Mouse (Mus musculus) cerebellum, adult 8-10 months (tissue): ENCODE measurements at regions not wholly inside any gene's neighbourhood (a gene's known extent, or its start where the extent isn't known, plus 50 kb on each side); places are given as distances from the start of the nearest gene placed in this dataset.
A peak's percentile ranks its signal among the peaks of the same experiment; 100 is the strongest.

Experiments used
- DNase-seq: peaks from one replicate; pipeline ENCODE4 v3.0.0; 2022

GRCm38 (mm10) chr11:54195954-54196353, 53.5 kb downstream of the Csf2 start:
- DNase-seq = peak; percentile 61

- DNase-seq = no peak
These were observed 54.7 kb downstream of the Csf2 start for GRCm38 (mm10) chr11:54194733-54195132.

- no peak for DNase-seq
These were observed 57.2 kb downstream of the Csf2 start for GRCm38 (mm10) chr11:54192275-54192674.

GRCm38 (mm10) chr11:54187826-54188225, 61.6 kb downstream of the Csf2 start:
- DNase-seq = no peak

GRCm38 (mm10) chr11:54187377-54187776, 62.1 kb downstream of the Csf2 start:
- no peak for DNase-seq

- no peak for DNase-seq
These were observed 63.6 kb downstream of the Csf2 start for GRCm38 (mm10) chr11:54185710-54186325.

GRCm38 (mm10) chr11:54181696-54182323, 67.7 kb downstream of the Csf2 start:
- no peak for DNase-seq
